Mouse (Mus musculus) testis, adult 2 months (tissue): ENCODE results near the gene Dlg5.
A peak's percentile ranks its signal among the peaks of the same experiment; 100 is the strongest.

Experiments
- CTCF ChIP-seq: fragments of 200-500 bp; IDR thresholded peaks from 2 replicates; pipeline ENCODE4 v1.5.1; 2012; ENCODE audit warnings: low read depth, mild to moderate bottlenecking, inconsistent platforms, low read length, moderate library complexity; ENCODE audit not compliant: control insufficient read depth, insufficient read depth, insufficient replicate concordance
- POLR2A ChIP-seq: fragments of 200-500 bp; IDR thresholded peaks from 2 replicates; pipeline ENCODE4 v1.6.1; 2012; ENCODE audit warnings: low read depth, mild to moderate bottlenecking, inconsistent platforms, low read length, moderate library complexity; ENCODE audit not compliant: control insufficient read depth

GRCm38 (mm10) chr14:24181811-24182506 lies 63.8 kb downstream of the Dlg5 start:
- no peak for TF ChIP-seq POLR2A
- TF ChIP-seq CTCF: peak; percentile 90; the same call in 1 of the 2 replicates
